Mouse (Mus musculus): Measurements from ENCODE around the gene Rp9. TPM values are rescaled to one million over a fixed set of nuclear protein-coding genes. Genes with fewer than 3 reads are reported as not detected.
"Not testable (repeated sequence)": the region's sequence is repeated elsewhere in the genome, so short reads cannot be mapped to it uniquely, and the experiment has no call there.

Gene Rp9
- polyA plus RNA-seq, 1 experiment from 2014 or later = 37.6 TPM

DNA sequence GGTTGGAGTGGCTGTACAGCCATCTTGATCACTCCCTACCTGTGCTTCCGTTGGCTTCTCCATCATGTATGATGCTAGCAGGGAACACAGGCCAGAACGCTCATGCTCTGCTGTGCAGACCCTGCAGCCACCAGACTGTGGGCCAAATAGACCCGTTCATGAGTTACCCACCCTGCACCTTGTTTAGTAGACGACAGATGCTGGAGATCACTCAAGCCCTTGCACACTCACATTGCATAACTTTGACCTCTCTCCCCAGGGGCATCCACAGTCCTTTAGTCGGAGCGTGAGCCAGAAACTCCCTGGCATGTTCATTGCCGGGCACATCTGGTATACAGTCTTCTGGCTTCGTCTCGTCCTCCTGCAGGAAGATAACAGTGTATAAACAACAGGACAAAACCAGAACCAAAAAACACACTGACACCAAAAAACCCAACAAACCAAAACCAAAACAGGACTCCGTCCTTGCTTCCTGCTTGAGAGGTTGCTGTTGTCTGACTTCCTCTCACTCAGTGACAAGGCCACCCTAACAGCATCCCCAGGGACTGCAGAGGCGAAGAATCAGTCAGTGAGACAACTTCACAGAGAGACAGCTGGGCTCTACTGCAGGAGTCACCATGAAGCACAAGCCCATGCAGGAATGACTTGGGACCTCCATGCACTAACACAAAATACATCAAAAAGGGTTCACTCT, 12.3 kb downstream of the Rp9 start:
- peaks cover 89% of the 10 kb centered on the region for H3K36me3 ChIP-seq
- no peak overlapping the region for H3K27ac ChIP-seq (replicated peaks)
- WGBS = 87% methylated on average over 11 of the region's 11 CpGs
- H3K4me3 ChIP-seq = no peak overlapping the region
- H3K4me1 ChIP-seq = no peaks in the 10 kb centered on the region
- no peaks in the 10 kb centered on the region for H3K9me3 ChIP-seq
- ATAC-seq (ENCODE audit: extremely low read depth, insufficient number of reproducible peaks, low FRiP score, low TSS enrichment) = no peak
- no peak overlapping the region for H3K4me2 ChIP-seq
- no peak overlapping the region for H3K9ac ChIP-seq
- no peaks in the 10 kb centered on the region for H3K27me3 ChIP-seq (replicated peaks)

DNA sequence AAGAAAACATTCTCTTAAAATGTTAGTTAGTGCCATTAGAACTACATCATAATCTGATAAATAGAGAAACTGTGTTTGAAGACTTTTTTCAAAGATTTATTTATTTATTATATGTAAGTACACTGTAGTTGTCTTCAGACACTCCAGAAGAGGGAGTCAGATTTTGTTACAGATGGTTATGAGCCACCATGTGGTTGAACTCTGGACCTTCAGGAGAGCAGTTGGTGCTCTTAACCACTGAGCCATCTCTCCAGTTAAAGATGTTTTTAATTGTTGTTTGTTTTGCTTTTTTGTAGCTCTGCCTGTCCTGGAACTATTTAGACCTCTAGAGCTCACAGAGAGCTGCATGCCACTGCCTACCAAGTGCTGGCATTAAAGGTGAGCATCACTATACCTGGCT, 14.5 kb downstream of the Rp9 start:
- Histone ChIP-seq H3K9ac (no peak overlapping the region), H3K27ac (replicated peaks) (no peak overlapping the region), H3K4me2 (no peak overlapping the region), H3K27me3 (replicated peaks) (no peaks in the 10 kb centered on the region), H3K4me3 (no peak overlapping the region), H3K4me1 (no peaks in the 10 kb centered on the region), H3K9me3 (no peaks in the 10 kb centered on the region), H3K36me3 (peaks cover 92% of the 10 kb centered on the region)
- no peak for ATAC-seq (ENCODE audit: extremely low read depth, insufficient number of reproducible peaks, low FRiP score, low TSS enrichment)

DNA sequence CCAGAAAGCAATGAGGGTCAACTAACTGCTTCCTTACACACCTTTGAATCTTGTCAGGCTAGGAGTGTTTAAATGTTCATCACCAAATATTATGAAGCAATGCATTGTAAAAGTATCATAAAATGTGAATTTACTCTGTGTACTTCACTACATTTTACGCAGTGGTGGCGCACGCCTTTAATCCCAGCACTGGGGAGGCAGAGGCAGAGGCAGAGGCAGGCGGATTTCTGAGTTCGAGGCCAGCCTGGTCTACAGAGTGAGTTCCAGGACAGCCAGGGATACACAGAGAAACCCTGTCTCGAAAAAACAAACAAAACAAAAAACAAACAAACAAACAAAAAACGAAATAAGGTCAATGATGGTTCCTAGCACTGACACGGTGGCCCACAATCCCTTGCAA, 15.6 kb downstream of the Rp9 start, which contains the start of gene Gm17545:
TSS of gene Gm17545 (plus strand) at position 301 of the 400 bp plus-strand sequence.
- not testable (repeated sequence) for H3K9ac ChIP-seq; ATAC-seq (ENCODE audit: extremely low read depth, insufficient number of reproducible peaks, low FRiP score, low TSS enrichment); H3K9me3 ChIP-seq; H3K4me3 ChIP-seq; H3K4me1 ChIP-seq; H3K27me3 ChIP-seq (replicated peaks); H3K27ac ChIP-seq (replicated peaks); H3K4me2 ChIP-seq
- 90% methylated on average over 8 of the region's 8 CpGs for WGBS
- H3K36me3 ChIP-seq = peaks cover 98% of the 10 kb centered on the region

DNA sequence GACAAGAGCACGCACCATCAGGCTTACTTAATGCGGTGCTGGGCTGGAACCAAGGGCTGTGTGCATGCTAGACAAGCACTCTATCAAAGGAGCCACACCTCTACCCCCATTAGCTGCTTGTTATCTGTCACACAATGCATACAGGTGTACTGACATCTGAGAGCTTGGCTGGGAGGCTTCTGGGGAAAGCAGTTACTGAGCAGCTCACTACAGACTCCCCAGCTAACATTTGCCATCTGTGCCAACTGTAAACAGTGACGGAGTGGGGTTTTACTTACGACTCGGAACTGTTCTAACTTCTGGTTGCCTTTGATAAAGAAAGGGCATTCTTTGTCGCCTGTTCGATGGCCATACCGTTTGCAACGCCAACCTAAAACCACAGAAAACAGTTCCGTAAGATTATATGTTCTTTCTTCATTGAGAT, 16.0 kb downstream of the Rp9 start:
- Histone ChIP-seq H3K27ac (replicated peaks) (no peak overlapping the region), H3K4me3 (no peak overlapping the region), H3K36me3 (peaks cover 99% of the 10 kb centered on the region), H3K4me1 (no peaks in the 10 kb centered on the region), H3K4me2 (no peak overlapping the region), H3K27me3 (replicated peaks) (no peaks in the 10 kb centered on the region), H3K9me3 (no peaks in the 10 kb centered on the region), H3K9ac (no peak overlapping the region)
- ATAC-seq (ENCODE audit: extremely low read depth, insufficient number of reproducible peaks, low FRiP score, low TSS enrichment) = no peak
- WGBS = 84% methylated on average over 10 of the region's 10 CpGs

DNA sequence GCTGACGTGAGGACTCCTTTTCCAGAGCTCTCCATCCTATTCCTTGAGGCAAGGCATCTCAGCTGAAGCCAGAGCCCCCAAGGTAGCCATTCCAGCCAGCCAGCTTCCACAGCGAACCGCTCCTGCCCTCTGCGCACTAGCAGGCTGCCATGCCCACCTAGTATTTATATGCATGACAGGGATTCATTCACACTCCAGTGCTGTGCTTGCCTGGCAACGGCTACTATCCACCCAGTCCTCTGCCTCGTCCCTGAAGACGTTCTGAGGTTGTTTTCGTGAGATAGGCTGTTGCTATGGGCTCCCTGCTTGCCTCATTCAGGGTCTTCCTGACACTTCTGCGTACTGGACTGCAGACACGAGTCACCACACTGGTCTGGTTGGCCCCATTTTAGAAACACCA, 16.8 kb downstream of the Rp9 start:
- H3K4me1 ChIP-seq = no peaks in the 10 kb centered on the region
- no peak overlapping the region for H3K4me3 ChIP-seq
- no peak for ATAC-seq (ENCODE audit: extremely low read depth, insufficient number of reproducible peaks, low FRiP score, low TSS enrichment)
- 71% methylated on average over 10 of the region's 10 CpGs for WGBS
- no peaks in the 10 kb centered on the region for H3K27me3 ChIP-seq (replicated peaks)
- H3K27ac ChIP-seq (replicated peaks) = no peak overlapping the region
- no peak overlapping the region for H3K4me2 ChIP-seq
- no peaks in the 10 kb centered on the region for H3K9me3 ChIP-seq
- no peak overlapping the region for H3K9ac ChIP-seq
- peaks cover 100% of the 10 kb centered on the region for H3K36me3 ChIP-seq

DNA sequence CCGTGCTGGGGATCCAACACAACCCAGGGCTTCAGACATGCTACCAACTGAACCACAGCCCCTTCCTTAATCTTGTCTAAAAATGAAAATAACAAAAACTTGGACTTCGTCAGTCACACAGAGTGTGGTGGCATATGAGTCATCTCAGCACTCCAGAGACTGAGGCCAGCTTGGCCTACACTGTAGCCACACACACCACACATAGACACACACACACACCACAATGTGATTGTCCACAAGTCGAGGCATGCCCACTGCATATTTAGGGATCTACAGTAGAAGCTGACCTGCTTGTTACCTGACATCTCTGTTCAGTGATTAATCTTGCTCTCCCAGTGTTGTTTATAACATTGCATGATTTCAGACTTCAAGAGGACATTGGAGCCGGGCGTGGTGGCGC, 20.3 kb downstream of the Rp9 start:
- Histone ChIP-seq H3K9ac (no peak overlapping the region), H3K4me2 (no peak overlapping the region)

DNA sequence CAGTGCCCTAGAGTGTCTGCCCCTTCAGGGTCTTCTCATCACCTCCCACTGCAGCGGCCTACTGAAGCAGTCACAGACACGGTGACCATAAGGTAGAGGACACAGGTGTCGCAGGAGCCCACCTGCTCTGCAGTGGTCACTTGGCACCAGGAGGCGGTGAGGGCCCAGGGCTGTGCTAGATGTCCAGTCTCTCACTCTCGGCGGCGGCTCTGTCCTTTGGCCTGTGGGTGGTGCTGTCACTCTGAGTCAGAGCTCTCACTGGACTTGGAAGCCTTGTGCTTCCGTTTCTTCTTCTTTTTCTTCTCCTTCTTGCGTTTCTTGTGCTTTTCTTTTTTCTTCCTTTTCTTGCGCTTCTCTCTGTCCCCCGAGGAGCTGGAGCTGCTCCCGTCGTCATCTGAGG, 21.1 kb downstream of the Rp9 start:
- Histone ChIP-seq H3K9me3 (no peaks in the 10 kb centered on the region), H3K36me3 (peaks cover 79% of the 10 kb centered on the region)
- 87% methylated on average over 13 of the region's 13 CpGs for WGBS

More for the DNA sequence above, 20.3 kb downstream of the Rp9 start:
- H3K27ac ChIP-seq (replicated peaks) = no peak overlapping the region
- 88% methylated on average over 6 of the region's 6 CpGs for WGBS
- no peak for ATAC-seq (ENCODE audit: extremely low read depth, insufficient number of reproducible peaks, low FRiP score, low TSS enrichment)
- H3K9me3 ChIP-seq = no peaks in the 10 kb centered on the region
- no peaks in the 10 kb centered on the region for H3K27me3 ChIP-seq (replicated peaks)
- peaks cover 87% of the 10 kb centered on the region for H3K36me3 ChIP-seq
- H3K4me3 ChIP-seq = no peak overlapping the region
- H3K4me1 ChIP-seq = no peaks in the 10 kb centered on the region

DNA sequence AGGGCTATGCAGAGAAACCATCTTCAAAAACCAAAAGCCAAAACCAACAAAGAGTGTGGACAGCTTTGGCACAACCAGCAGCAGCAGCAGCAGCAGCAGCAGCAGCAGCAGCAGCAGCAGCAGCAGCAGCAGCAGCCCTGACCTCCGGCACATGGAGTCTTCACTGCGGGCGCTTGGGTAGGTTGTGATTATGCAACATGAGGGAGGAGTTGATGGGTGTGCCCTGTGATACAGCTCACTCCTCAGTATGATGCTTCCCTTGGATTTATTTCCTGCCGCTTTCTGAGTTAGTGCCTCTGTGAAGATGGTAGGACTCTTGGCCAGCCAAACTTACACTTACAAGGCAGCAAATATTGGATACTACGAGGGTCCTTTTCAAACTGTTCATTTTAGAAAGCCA, 22.3 kb downstream of the Rp9 start:
- WGBS = 87% methylated on average over 5 of the region's 5 CpGs
- no peak overlapping the region for H3K4me2 ChIP-seq
- ATAC-seq (ENCODE audit: extremely low read depth, insufficient number of reproducible peaks, low FRiP score, low TSS enrichment) = no peak

More for the DNA sequence above, 21.1 kb downstream of the Rp9 start:
- H3K9ac ChIP-seq = no peak overlapping the region
- H3K4me2 ChIP-seq = no peak overlapping the region
- no peak overlapping the region for H3K4me3 ChIP-seq
- no peaks in the 10 kb centered on the region for H3K27me3 ChIP-seq (replicated peaks)
- H3K27ac ChIP-seq (replicated peaks) = no peak overlapping the region
- no peaks in the 10 kb centered on the region for H3K4me1 ChIP-seq
- ATAC-seq (ENCODE audit: extremely low read depth, insufficient number of reproducible peaks, low FRiP score, low TSS enrichment) = no peak

DNA sequence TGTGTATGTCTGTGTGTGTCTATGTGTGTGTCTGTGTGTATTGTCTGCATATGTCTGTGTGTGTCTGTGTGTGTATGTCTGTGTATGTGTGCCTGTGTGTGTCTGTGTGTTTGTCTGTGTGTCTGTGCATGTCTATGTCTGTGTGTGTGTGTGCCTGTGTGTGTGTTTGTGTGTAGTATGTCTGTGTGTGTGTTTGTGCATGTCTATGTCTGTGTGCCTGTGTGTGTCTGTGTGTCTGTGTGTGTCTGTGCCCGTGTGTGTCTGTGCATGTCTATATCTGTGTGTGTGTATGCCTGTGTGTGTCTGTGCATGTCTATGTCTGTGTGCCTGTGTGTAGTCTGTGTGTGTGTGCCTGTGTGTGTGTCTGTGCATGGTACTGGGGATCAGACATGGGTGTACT, 24.4 kb downstream of the Rp9 start:
- H3K4me2 ChIP-seq = no peak overlapping the region
- no peaks in the 10 kb centered on the region for H3K27me3 ChIP-seq (replicated peaks)
- H3K4me3 ChIP-seq = no peak overlapping the region
- no peak for ATAC-seq (ENCODE audit: extremely low read depth, insufficient number of reproducible peaks, low FRiP score, low TSS enrichment)
- H3K9ac ChIP-seq = no peak overlapping the region
- H3K4me1 ChIP-seq = no peaks in the 10 kb centered on the region
- H3K9me3 ChIP-seq = no peaks in the 10 kb centered on the region
- no peak overlapping the region for H3K27ac ChIP-seq (replicated peaks)
- WGBS = 80% methylated on average over 1 of the region's 1 CpGs
- H3K36me3 ChIP-seq = peaks cover 53% of the 10 kb centered on the region

More for the DNA sequence above, 22.3 kb downstream of the Rp9 start:
- no peak overlapping the region for H3K9ac ChIP-seq
- no peaks in the 10 kb centered on the region for H3K4me1 ChIP-seq
- no peaks in the 10 kb centered on the region for H3K27me3 ChIP-seq (replicated peaks)
- H3K9me3 ChIP-seq = no peaks in the 10 kb centered on the region
- no peak overlapping the region for H3K4me3 ChIP-seq
- H3K27ac ChIP-seq (replicated peaks) = no peak overlapping the region
- peaks cover 67% of the 10 kb centered on the region for H3K36me3 ChIP-seq

DNA sequence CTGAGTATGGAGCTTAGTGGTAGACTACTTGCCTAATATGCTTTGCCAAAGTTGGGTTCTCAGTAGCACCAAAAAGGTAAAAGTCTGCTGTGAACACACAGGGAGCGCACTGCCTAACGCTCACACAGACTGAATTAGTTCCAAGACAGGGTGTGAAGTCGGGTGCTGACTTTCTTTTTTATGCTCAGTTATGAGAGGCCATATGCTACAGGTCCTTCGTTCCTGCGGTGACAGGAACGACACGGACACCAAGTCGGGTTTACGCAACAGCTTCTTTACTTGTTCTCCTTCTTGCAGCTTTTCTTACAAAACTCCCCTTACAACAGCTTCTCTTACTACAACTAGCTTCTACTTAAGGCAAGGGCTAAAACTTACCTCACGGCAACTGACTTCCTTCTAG, 26.4 kb downstream of the Rp9 start:
- H3K27ac ChIP-seq (replicated peaks) = no peak overlapping the region
- H3K9me3 ChIP-seq = no peaks in the 10 kb centered on the region
- H3K4me1 ChIP-seq = no peaks in the 10 kb centered on the region
- peaks cover 33% of the 10 kb centered on the region for H3K36me3 ChIP-seq
- H3K27me3 ChIP-seq (replicated peaks) = no peaks in the 10 kb centered on the region
- no peak overlapping the region for H3K9ac ChIP-seq
- H3K4me2 ChIP-seq = no peak overlapping the region
- H3K4me3 ChIP-seq = no peak overlapping the region
- 86% methylated on average over 10 of the region's 10 CpGs for WGBS
- no peak for ATAC-seq (ENCODE audit: extremely low read depth, insufficient number of reproducible peaks, low FRiP score, low TSS enrichment)

DNA sequence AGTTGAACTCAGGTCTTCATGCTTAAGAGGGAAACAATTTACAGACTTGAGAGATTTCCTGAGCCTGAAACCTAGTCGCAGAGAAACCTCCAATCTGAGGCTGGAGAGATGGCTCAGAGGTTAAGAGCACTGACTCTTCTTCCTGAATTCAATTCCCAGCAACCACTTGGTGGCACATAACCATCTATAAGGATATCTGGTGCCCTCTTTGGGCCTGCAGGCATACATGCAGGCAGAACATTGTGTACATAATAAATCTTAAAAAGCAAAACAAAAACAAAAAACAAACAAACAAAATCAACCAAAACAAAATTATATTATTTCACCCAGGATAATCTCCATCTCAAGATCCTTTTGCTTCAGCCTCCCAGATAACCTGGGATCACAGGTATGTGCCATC, 30.7 kb downstream of the Rp9 start:
- no peaks in the 10 kb centered on the region for H3K4me1 ChIP-seq
- no peaks in the 10 kb centered on the region for H3K27me3 ChIP-seq (replicated peaks)
- H3K27ac ChIP-seq (replicated peaks) = no peak overlapping the region
- H3K9me3 ChIP-seq = no peaks in the 10 kb centered on the region
- no peak overlapping the region for H3K4me2 ChIP-seq
- no peak overlapping the region for H3K9ac ChIP-seq
- no peak for ATAC-seq (ENCODE audit: extremely low read depth, insufficient number of reproducible peaks, low FRiP score, low TSS enrichment)
- 57% methylated on average over 1 of the region's 1 CpGs for WGBS
- no peak overlapping the region for H3K4me3 ChIP-seq
- peaks cover 7% of the 10 kb centered on the region for H3K36me3 ChIP-seq

DNA sequence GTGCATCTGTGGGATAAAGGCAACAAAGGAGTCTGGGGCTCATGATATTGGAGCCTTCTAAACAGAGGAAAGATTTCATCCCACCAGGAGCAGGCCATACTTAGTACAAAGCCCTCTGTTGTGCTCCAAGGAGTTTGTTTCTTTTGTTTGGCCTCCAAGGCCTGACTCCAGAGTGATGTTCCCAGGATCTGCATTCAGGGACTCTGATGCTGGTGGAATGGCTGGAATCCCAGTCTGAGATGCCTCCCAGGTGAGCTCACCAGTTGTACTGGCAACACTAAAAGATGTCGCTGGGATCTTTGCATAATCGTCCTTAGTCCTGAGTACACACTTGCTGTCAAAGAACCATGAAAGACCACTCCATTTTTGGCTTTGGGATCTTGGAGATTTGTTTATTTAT, 35.4 kb downstream of the Rp9 start:
- H3K36me3 ChIP-seq = no peaks in the 10 kb centered on the region; the same call in 1 of the 2 replicates
- H3K9me3 ChIP-seq = no peaks in the 10 kb centered on the region
- WGBS = 71% methylated on average over 2 of the region's 2 CpGs
- no peak overlapping the region for H3K4me2 ChIP-seq
- peaks cover 14% of the 10 kb centered on the region for H3K4me1 ChIP-seq
- H3K4me3 ChIP-seq = no peak overlapping the region
- no peak overlapping the region for H3K27ac ChIP-seq (replicated peaks)
- no peaks in the 10 kb centered on the region for H3K27me3 ChIP-seq (replicated peaks)
- no peak overlapping the region for H3K9ac ChIP-seq
- ATAC-seq (ENCODE audit: extremely low read depth, insufficient number of reproducible peaks, low FRiP score, low TSS enrichment) = no peak
